Mouse (Mus musculus): ENCODE measurements at regions not wholly inside any gene's neighbourhood (a gene's known extent, or its start where the extent isn't known, plus 50 kb on each side); places are given as distances from the start of the nearest gene placed in this dataset.

DNA sequence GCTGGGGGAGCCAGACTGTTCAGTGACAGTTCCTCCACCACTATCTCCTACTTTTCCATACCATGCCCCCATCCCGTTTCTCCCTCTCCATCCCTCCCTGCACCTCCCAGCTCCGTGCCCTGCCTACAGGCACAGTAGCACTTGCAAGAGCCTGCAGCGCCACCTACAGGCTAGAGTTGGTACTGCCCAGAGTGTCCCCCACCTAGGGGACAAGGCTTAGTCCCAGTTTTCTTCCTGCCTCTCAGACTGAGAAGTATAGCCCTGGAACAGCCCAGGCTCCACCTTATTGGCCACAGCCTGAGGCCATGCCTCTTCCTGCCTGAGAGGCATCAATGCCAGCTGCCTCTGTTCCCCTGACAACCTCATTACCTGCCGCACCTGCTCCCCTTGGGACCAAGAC is 351.3 kb downstream of the Ptpru start:
- no peaks in the 10 kb centered on the region for H3K27me3 ChIP-seq (ENCODE audit: control insufficient read depth, insufficient read depth, low read length)
- peaks cover 47% of the 10 kb centered on the region for H3K4me1 ChIP-seq (ENCODE audit: control insufficient read depth, insufficient read depth, low read length)
- H3K4me3 ChIP-seq (replicated peaks; ENCODE audit: insufficient read depth, low read depth, low read length): no peak overlapping the region
- WGBS: 17% methylated on average over 4 of the region's 4 CpGs
- DNase-seq: peak; percentile 77 to 86
- no peak for TF ChIP-seq POLR2A (IDR thresholded peaks at IDR 0.05; ENCODE audit: borderline replicate concordance, insufficient read depth, low read length)
- peak; percentile 96 for TF ChIP-seq CTCF (IDR thresholded peaks at IDR 0.05; ENCODE audit: borderline replicate concordance, insufficient read depth, low read depth, low read length)
- H3K27ac ChIP-seq (ENCODE audit: insufficient read depth, low read length): no peak overlapping the region

DNA sequence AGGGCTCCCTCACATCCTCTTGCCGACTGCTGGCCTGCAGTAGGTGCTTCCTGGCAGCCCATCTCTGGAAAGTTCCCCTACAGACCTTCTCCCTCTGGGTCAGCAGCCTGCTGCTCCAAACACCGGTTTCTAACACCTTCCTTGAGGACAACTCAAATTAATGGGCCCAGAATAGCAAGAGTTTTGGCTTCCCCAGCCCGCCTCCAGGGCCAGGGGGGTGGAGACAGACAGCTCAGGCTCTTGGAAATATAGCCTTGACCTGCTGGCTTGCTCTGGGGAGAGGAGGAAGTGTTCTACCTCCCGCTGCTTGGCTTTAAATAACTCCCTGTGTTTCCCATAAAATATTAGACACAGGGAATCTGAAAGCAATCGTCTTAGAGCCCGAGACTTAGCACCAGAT is 349.8 kb downstream of the Ptpru start:
- peak; percentile 74 to 85 for DNase-seq
- Histone ChIP-seq H3K4me3 (replicated peaks; ENCODE audit: insufficient read depth, low read depth, low read length) (no peak overlapping the region), H3K4me1 (ENCODE audit: control insufficient read depth, insufficient read depth, low read length) (peaks cover 47% of the 10 kb centered on the region), H3K27ac (ENCODE audit: insufficient read depth, low read length) (peak overlapping the region; percentile 4; the same call in 1 of the 2 replicates), H3K27me3 (ENCODE audit: control insufficient read depth, insufficient read depth, low read length) (no peaks in the 10 kb centered on the region)
- 8% methylated on average over 6 of the region's 6 CpGs for WGBS
- TF ChIP-seq POLR2A (IDR thresholded peaks at IDR 0.05; ENCODE audit: borderline replicate concordance, insufficient read depth, low read length): no peak
- no peak for TF ChIP-seq CTCF (IDR thresholded peaks at IDR 0.05; ENCODE audit: borderline replicate concordance, insufficient read depth, low read depth, low read length)

DNA sequence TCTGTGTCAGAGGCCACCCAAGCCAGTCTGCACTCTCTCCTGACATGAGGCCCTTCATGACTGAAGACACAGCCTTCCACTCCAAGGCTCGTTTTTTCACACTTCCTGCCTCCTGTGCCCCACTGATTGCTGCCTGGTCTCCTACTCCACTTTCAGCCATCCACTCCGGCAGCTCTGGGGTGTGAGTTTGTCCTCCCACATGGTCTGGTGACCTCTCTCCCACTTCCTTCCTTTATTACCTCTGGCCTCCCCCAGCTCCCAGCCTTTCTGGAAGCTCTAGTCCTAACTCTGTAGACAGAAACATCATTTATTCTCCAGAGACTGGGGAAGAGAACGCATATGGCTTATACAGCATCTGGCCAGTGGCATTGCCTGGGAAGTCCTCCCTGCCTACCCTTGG is 349.0 kb downstream of the Ptpru start:
- no peak overlapping the region for H3K27ac ChIP-seq (ENCODE audit: insufficient read depth, low read length)
- H3K4me1 ChIP-seq (ENCODE audit: control insufficient read depth, insufficient read depth, low read length): peaks cover 46% of the 10 kb centered on the region
- WGBS: 74% methylated on average over 3 of the region's 3 CpGs
- no peaks in the 10 kb centered on the region for H3K27me3 ChIP-seq (ENCODE audit: control insufficient read depth, insufficient read depth, low read length)
- no peak overlapping the region for H3K4me3 ChIP-seq (replicated peaks; ENCODE audit: insufficient read depth, low read depth, low read length)
- no peak for DNase-seq
- no peak for TF ChIP-seq POLR2A (IDR thresholded peaks at IDR 0.05; ENCODE audit: borderline replicate concordance, insufficient read depth, low read length)
- no peak for TF ChIP-seq CTCF (IDR thresholded peaks at IDR 0.05; ENCODE audit: borderline replicate concordance, insufficient read depth, low read depth, low read length)

DNA sequence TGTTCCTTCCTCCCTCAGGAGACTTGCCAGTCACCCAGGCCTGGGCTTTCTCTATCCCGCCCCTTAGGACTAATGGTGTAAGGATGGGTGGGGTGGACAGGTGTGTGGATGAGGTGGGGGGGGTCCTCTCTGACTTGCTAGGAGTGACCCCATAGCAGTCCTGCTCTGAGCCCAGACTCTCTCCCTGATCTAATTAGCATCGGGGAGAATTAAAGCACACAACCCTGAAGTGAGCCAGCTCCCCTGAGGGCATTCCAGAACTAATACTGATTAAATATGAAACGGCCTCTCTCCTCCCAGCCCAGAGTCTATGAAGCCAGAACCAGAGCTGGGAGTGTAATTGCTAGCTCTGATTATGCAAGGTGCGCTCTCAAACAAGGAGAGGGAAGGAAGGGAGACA is 346.1 kb downstream of the Ptpru start:
- Histone ChIP-seq H3K27me3 (ENCODE audit: control insufficient read depth, insufficient read depth, low read length) (no peaks in the 10 kb centered on the region), H3K4me3 (replicated peaks; ENCODE audit: insufficient read depth, low read depth, low read length) (no peak overlapping the region), H3K27ac (ENCODE audit: insufficient read depth, low read length) (no peak overlapping the region), H3K4me1 (ENCODE audit: control insufficient read depth, insufficient read depth, low read length) (peaks cover 27% of the 10 kb centered on the region)
- no peak for TF ChIP-seq POLR2A (IDR thresholded peaks at IDR 0.05; ENCODE audit: borderline replicate concordance, insufficient read depth, low read length)
- no peak for TF ChIP-seq CTCF (IDR thresholded peaks at IDR 0.05; ENCODE audit: borderline replicate concordance, insufficient read depth, low read depth, low read length)
- 69% methylated on average over 4 of the region's 4 CpGs for WGBS
- peak in 1 of 2 experiments; percentile 9 for DNase-seq

DNA sequence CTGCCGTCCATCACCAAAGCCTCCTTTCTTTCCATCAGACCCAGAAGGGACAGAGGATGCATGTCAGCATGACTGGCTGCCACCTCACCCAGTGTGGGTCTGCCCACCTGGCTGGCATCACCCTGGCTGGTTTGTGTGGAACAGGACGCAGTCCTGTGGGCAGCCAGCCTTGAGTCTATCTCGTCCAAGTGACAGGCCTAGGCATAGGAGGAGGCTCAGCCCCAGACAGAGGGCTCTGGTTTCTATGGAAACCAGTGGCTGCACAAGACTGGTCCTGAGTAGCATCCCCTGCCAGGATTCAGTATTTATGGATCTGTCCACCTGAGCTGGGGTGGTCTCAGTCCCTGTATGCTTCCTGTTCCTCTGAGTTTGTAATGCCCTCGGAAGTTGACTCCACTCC is 344.4 kb downstream of the Ptpru start:
- DNase-seq: no peak
- Histone ChIP-seq H3K4me1 (ENCODE audit: control insufficient read depth, insufficient read depth, low read length) (peaks cover 13% of the 10 kb centered on the region), H3K27me3 (ENCODE audit: control insufficient read depth, insufficient read depth, low read length) (no peaks in the 10 kb centered on the region), H3K4me3 (replicated peaks; ENCODE audit: insufficient read depth, low read depth, low read length) (no peak overlapping the region), H3K27ac (ENCODE audit: insufficient read depth, low read length) (no peak overlapping the region)
- no peak for TF ChIP-seq POLR2A (IDR thresholded peaks at IDR 0.05; ENCODE audit: borderline replicate concordance, insufficient read depth, low read length)
- no peak for TF ChIP-seq CTCF (IDR thresholded peaks at IDR 0.05; ENCODE audit: borderline replicate concordance, insufficient read depth, low read depth, low read length)
- 68% methylated on average over 4 of the region's 4 CpGs for WGBS

DNA sequence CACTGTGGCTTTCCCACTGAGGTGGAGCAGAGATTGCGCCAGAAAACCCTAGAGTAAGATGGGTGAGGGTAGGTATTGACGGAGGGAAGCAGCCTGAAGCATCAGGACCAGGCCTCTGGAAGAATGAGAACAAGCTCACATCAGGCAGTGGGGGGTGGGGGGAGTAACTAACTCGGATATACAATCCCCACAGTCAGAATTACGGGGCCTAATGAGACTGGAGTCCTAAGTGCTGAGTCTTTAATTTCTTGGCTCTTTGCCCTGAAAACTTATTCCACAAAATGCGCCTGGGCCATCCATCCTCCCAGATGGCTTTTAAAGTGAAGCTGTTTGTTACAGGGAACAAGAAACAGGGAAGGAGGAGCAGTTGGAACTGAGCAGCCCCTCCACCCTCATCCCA is 341.2 kb downstream of the Ptpru start:
- WGBS: 68% methylated on average over 5 of the region's 5 CpGs
- Histone ChIP-seq H3K27me3 (ENCODE audit: control insufficient read depth, insufficient read depth, low read length) (no peaks in the 10 kb centered on the region), H3K4me3 (replicated peaks; ENCODE audit: insufficient read depth, low read depth, low read length) (no peak overlapping the region), H3K4me1 (ENCODE audit: control insufficient read depth, insufficient read depth, low read length) (peaks cover 5% of the 10 kb centered on the region; the same call in 1 of the 2 replicates), H3K27ac (ENCODE audit: insufficient read depth, low read length) (no peak overlapping the region)
- TF ChIP-seq POLR2A (IDR thresholded peaks at IDR 0.05; ENCODE audit: borderline replicate concordance, insufficient read depth, low read length): no peak
- no peak for TF ChIP-seq CTCF (IDR thresholded peaks at IDR 0.05; ENCODE audit: borderline replicate concordance, insufficient read depth, low read depth, low read length)
- no peak for DNase-seq

DNA sequence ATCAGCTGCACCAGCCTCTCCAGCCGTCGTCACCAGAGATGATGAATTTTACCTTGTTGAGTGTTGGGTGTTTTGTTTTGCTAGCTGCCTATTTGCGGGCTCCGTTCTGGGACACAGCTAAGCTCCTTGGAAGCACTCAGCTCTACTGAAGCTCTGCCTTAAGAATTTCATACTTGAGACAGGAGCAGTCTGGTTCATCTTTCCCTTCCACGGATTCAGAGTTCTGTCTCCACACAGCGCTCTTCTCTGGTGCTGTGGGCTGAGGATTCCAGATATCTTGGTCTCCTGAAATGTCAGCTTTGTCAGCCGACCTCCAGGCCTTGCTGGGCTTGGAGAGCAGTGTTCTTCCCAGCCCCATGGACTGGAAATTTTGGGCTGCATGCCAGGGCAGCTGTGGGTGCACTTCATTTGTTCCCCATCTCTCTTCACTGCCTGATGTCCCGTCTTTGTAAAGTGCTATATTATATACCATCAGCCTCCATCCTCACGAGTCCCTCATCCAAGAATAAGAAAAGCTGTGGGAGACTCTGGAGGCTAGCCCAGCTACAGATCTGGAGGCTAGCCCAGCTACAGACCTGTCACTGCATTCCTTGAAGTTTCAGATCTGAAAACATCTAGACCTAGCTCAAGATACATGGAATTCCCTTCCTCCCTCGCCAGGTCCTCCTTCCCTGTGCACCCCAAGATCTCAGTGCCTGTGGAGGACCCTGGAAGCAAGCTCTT is 337.0 kb downstream of the Ptpru start:
- H3K27ac ChIP-seq (ENCODE audit: insufficient read depth, low read length): no peak overlapping the region
- no peak for TF ChIP-seq CTCF (IDR thresholded peaks at IDR 0.05; ENCODE audit: borderline replicate concordance, insufficient read depth, low read depth, low read length)
- no peak for TF ChIP-seq POLR2A (IDR thresholded peaks at IDR 0.05; ENCODE audit: borderline replicate concordance, insufficient read depth, low read length)
- H3K4me1 ChIP-seq (ENCODE audit: control insufficient read depth, insufficient read depth, low read length): no peaks in the 10 kb centered on the region
- no peaks in the 10 kb centered on the region for H3K27me3 ChIP-seq (ENCODE audit: control insufficient read depth, insufficient read depth, low read length)
- DNase-seq: no peak
- 72% methylated on average over 10 of the region's 10 CpGs for WGBS
- no peak overlapping the region for H3K4me3 ChIP-seq (replicated peaks; ENCODE audit: insufficient read depth, low read depth, low read length)

DNA sequence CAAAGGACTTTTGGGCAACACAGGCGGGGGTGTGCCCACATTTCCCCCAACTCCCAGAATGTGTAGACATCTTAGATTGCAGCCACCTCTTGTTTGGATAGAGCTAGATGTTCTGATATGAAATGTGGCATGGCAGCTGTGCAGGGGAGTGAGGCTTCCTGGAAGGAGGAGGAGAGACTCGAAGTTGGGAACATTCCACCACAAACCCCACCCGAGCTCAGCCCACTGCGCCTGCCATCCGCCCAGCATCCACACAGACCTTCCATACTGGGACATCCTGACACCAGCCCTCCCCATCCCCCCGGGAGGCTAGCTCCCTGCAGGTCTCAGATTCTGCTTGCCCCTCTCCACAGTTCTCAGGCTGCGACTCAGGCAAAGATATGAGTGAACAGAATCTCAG is 329.9 kb downstream of the Ptpru start:
- no peak for DNase-seq
- Histone ChIP-seq H3K4me3 (replicated peaks; ENCODE audit: insufficient read depth, low read depth, low read length) (no peak overlapping the region), H3K4me1 (ENCODE audit: control insufficient read depth, insufficient read depth, low read length) (no peaks in the 10 kb centered on the region), H3K27ac (ENCODE audit: insufficient read depth, low read length) (no peak overlapping the region), H3K27me3 (ENCODE audit: control insufficient read depth, insufficient read depth, low read length) (no peaks in the 10 kb centered on the region)
- WGBS: 84% methylated on average over 7 of the region's 7 CpGs
- TF ChIP-seq POLR2A (IDR thresholded peaks at IDR 0.05; ENCODE audit: borderline replicate concordance, insufficient read depth, low read length): no peak
- TF ChIP-seq CTCF (IDR thresholded peaks at IDR 0.05; ENCODE audit: borderline replicate concordance, insufficient read depth, low read depth, low read length): no peak

Data from cerebellum, adult 2 months (tissue).